Mouse (Mus musculus) ES-Bruce4 (cell line): Measurements from ENCODE around the gene Cdcp1.

Experiments used
- CTCF ChIP-seq: IDR thresholded peaks from one replicate; pipeline ENCODE4 v1.8.1; 2011; ENCODE audit warnings: low read depth, low read length
- EP300 ChIP-seq: IDR thresholded peaks from 2 replicates; pipeline ENCODE4 v1.6.1; 2011; ENCODE audit warnings: low read depth, low read length; ENCODE audit not compliant: insufficient read depth

GRCm38 (mm10) chr9:123150241-123151020, 65.4 kb downstream of the Cdcp1 start, which contains the start of gene Clec3b:
- TF ChIP-seq EP300 (no peak), CTCF (no peak)
